Mouse (Mus musculus) intestine, postnatal 0 days (tissue): ENCODE results near the gene Zhx3. TPM values are rescaled to one million over a fixed set of nuclear protein-coding genes. Genes with fewer than 3 reads are reported as not detected.
A peak's percentile ranks its signal among the peaks of the same experiment; 100 is the strongest.

Experiments
- ATAC-seq: fragments of 200-750 bp; cut with Nextera tagmentation; 2 replicates; pipeline ENCODE4 v1.8.0; 2017; ENCODE audit warnings: mild to moderate bottlenecking, moderate TSS enrichment, moderate library complexity
- H3K27ac ChIP-seq: fragments of 300-500 bp; sonication (generic); 2 replicates; pipeline ENCODE4 v1.5.1; 2014; ENCODE audit warnings: mild to moderate bottlenecking, low read depth, low read length, moderate library complexity
- H3K27me3 ChIP-seq: fragments of 300-500 bp; sonication (generic); replicated peaks from 2 replicates; pipeline ENCODE4 v1.6.1; 2014; ENCODE audit warnings: low read length, mixed read lengths; ENCODE audit not compliant: control insufficient read depth, insufficient read depth
- H3K36me3 ChIP-seq: fragments of 300-500 bp; sonication (generic); 2 replicates; pipeline ENCODE4 v1.6.1; 2014; ENCODE audit warnings: mild to moderate bottlenecking, moderate library complexity; ENCODE audit not compliant: control insufficient read depth, insufficient read depth
- H3K4me1 ChIP-seq: fragments of 300-500 bp; sonication (generic); replicated peaks from 2 replicates; pipeline ENCODE4 v1.6.1; 2014; ENCODE audit warnings: antibody characterized with exemption, low read length, mixed read lengths; ENCODE audit not compliant: control insufficient read depth, insufficient read depth
- H3K4me2 ChIP-seq: fragments of 300-500 bp; sonication (generic); replicated peaks from 2 replicates; pipeline ENCODE4 v1.6.1; 2014; ENCODE audit warnings: low read depth, mild to moderate bottlenecking, moderate library complexity
- H3K4me3 ChIP-seq: fragments of 300-500 bp; sonication (generic); 2 replicates; pipeline ENCODE4 v1.5.1; 2014; ENCODE audit warnings: low read depth, low read length
- H3K9ac ChIP-seq: fragments of 300-500 bp; sonication (generic); 2 replicates; pipeline ENCODE4 v1.6.1; 2014; ENCODE audit warnings: mild to moderate bottlenecking, low read depth, low read length
- H3K9me3 ChIP-seq: fragments of 300-500 bp; sonication (generic); 2 replicates; pipeline ENCODE4 v1.6.1; 2016; ENCODE audit warnings: mixed run types; ENCODE audit not compliant: control insufficient read depth
- CTCF ChIP-seq: sonication (generic); IDR thresholded peaks from 2 replicates; pipeline ENCODE4 v1.5.1; 2016; ENCODE audit warnings: low read depth, mild to moderate bottlenecking, control low read depth, antibody characterized with exemption, moderate library complexity
- WGBS: fragments of 180-500 bp; shearing (Covaris S2); extraction: QIAGEN DNeasy Blood & Tissue Kit; methylation state at CpG from one replicate; pipeline ENCODE4 v1.1.7; 2014; 5-methylcytosine and 5-hydroxymethylcytosine counted together
- polyA plus RNA-seq: library from polyadenylated mRNA; unstranded; fragments of >200 nt; fragmentation: Nextera tagmentation; extraction: Ambion mirVana; gene quantifications from 2 replicates; pipeline ENCODE4 v1.2.1, GENCODE M21; 2015

The Zhx3 gene
- polyA plus RNA-seq, 1 experiment from 2014 or later: 3.5 TPM

- Histone ChIP-seq H3K9ac (no peak overlapping the region), H3K27me3 (no peaks in the 10 kb centered on the region), H3K4me3 (no peak overlapping the region), H3K9me3 (no peaks in the 10 kb centered on the region), H3K4me2 (no peak overlapping the region), H3K4me1 (no peaks in the 10 kb centered on the region), H3K27ac (no peak overlapping the region), H3K36me3 (peaks cover 55% of the 10 kb centered on the region)
- TF ChIP-seq CTCF: no peak
- no peak for ATAC-seq
- WGBS: 94% methylated on average over 4 of the region's 4 CpGs
Measured at GRCm38 (mm10) chr2:160723613-160724375, 149.0 kb downstream of the Zhx3 start.

DNA sequence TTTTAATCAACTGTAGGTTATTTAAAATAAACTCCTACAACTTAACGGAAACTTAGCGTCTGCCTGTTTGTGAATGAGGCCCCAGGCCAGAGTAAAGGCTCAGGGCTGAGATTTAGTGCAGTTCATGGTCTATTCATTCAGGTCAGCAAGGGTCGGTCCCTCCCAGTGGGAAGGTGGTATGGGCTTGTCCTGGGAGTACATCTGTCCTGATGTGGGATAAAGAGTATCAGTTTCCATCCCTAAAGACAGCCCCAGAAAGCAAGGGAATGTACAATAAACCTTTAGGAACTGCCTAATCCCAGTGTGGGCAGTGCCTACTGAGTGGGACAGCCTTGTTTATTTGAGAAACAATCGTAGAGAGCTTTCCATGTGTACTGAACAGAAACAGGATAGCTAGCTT, 150.1 kb downstream of the Zhx3 start:
- 80% methylated on average over 4 of the region's 4 CpGs for WGBS

GRCm38 (mm10) chr2:160718811-160719210, 154.0 kb downstream of the Zhx3 start:
- H3K9me3 ChIP-seq: no peaks in the 10 kb centered on the region
- no peaks in the 10 kb centered on the region for H3K4me1 ChIP-seq
- peaks cover 81% of the 10 kb centered on the region for H3K36me3 ChIP-seq
- WGBS: 72% methylated on average over 3 of the region's 3 CpGs
- no peak for TF ChIP-seq CTCF
- ATAC-seq: no peak
- no peak overlapping the region for H3K4me2 ChIP-seq
- no peak overlapping the region for H3K4me3 ChIP-seq
- H3K27ac ChIP-seq: no peak overlapping the region; the same call in 1 of the 2 replicates
- no peaks in the 10 kb centered on the region for H3K27me3 ChIP-seq
- H3K9ac ChIP-seq: no peak overlapping the region

More for the DNA sequence above, 150.1 kb downstream of the Zhx3 start:
- Histone ChIP-seq H3K9ac (no peak overlapping the region), H3K36me3 (peaks cover 66% of the 10 kb centered on the region), H3K27me3 (no peaks in the 10 kb centered on the region), H3K4me2 (no peak overlapping the region), H3K9me3 (no peaks in the 10 kb centered on the region), H3K4me1 (no peaks in the 10 kb centered on the region), H3K4me3 (no peak overlapping the region), H3K27ac (no peak overlapping the region)
- ATAC-seq: no peak
- no peak for TF ChIP-seq CTCF

- Histone ChIP-seq H3K27me3 (no peaks in the 10 kb centered on the region), H3K9me3 (no peaks in the 10 kb centered on the region), H3K4me1 (no peaks in the 10 kb centered on the region), H3K4me2 (no peak overlapping the region), H3K9ac (no peak overlapping the region), H3K36me3 (peaks cover 81% of the 10 kb centered on the region), H3K4me3 (no peak overlapping the region), H3K27ac (no peak overlapping the region)
- peak; percentile 81 for TF ChIP-seq CTCF
- 72% methylated on average over 5 of the region's 5 CpGs for WGBS
- ATAC-seq: no peak
Measured at GRCm38 (mm10) chr2:160717269-160717668, 155.5 kb downstream of the Zhx3 start.

DNA sequence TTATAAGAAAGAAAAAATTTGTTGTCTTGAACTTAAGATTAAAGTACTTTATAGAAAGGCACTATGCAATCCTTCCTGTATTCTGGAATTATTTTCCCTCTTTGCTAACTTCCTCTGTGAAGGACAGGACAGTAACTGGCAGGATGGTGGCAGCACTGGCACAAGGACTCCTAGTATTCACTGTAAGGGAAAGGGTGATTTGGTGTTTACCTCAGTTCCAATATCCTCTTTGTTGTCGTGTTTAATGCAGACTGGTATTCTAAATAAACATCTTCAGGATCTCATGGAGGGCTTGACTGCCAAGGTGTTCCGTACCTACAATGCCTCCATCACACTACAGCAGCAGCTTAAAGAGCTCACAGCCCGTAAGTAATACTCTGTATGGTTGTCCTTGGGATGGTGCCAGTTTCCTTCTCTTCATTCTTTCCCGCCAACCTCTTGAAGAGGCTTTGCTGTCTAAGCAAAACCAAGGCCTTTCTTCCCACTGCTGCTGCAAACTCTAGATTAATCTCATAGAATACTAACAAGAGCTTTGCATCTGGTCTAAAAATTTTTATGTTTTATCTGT, 157.3 kb downstream of the Zhx3 start:
- Histone ChIP-seq H3K4me1 (no peaks in the 10 kb centered on the region), H3K4me2 (no peak overlapping the region), H3K27ac (no peak overlapping the region), H3K9me3 (no peaks in the 10 kb centered on the region), H3K27me3 (no peaks in the 10 kb centered on the region), H3K4me3 (no peak overlapping the region), H3K9ac (no peak overlapping the region), H3K36me3 (peaks cover 85% of the 10 kb centered on the region)
- no peak for ATAC-seq
- 74% methylated on average over 4 of the region's 4 CpGs for WGBS
- no peak for TF ChIP-seq CTCF

GRCm38 (mm10) chr2:160707673-160708072, 165.1 kb downstream of the Zhx3 start:
- ATAC-seq: no peak
- Histone ChIP-seq H3K27me3 (no peaks in the 10 kb centered on the region), H3K9ac (no peak overlapping the region), H3K4me3 (no peak overlapping the region), H3K36me3 (peaks cover 72% of the 10 kb centered on the region), H3K4me2 (no peak overlapping the region), H3K4me1 (no peaks in the 10 kb centered on the region), H3K27ac (no peak overlapping the region), H3K9me3 (no peaks in the 10 kb centered on the region)
- 91% methylated on average over 3 of the region's 3 CpGs for WGBS
- no peak for TF ChIP-seq CTCF
